Comparison of ENCODE assay signal across 30 mouse cellular contexts in genomic region chr5:69507045-69507444, GRCm38 (mm10). TPM values are rescaled to one million over a fixed set of nuclear protein-coding genes. Genes with fewer than 3 reads are reported as not detected.
"Had no signal": no experiment of that assay in that cellular context is flagged by ENCODE, and none has a peak within 500 bp of the region (broad histone marks: within the 10 kb centered on the region; RNA-seq: fewer than 3 reads in every experiment).

No protein-coding gene starts in this region.

- H3K4me1 ChIP-seq: heart, embryonic 10.5 days; heart, embryonic 13.5 days; heart, embryonic 15.5 days; hindbrain, embryonic 13.5 days; hindbrain, embryonic 15.5 days; kidney, embryonic 15.5 days; limb, embryonic 13.5 days; limb, embryonic 15.5 days; liver, embryonic 12.5 days had no signal

- H3K27ac ChIP-seq: gastrocnemius, adult 2 months; heart, embryonic 10.5 days; heart, embryonic 13.5 days; heart, embryonic 15.5 days; hindbrain, embryonic 13.5 days; hindbrain, embryonic 15.5 days; hindbrain, postnatal 0 days; kidney, embryonic 15.5 days; kidney, postnatal 0 days; limb, embryonic 13.5 days; limb, embryonic 15.5 days; liver, embryonic 12.5 days; liver, embryonic 14.5 days had no signal

- H3K9ac ChIP-seq: heart, embryonic 13.5 days; heart, embryonic 15.5 days; hindbrain, embryonic 13.5 days; hindbrain, embryonic 15.5 days; kidney, embryonic 15.5 days; limb, embryonic 13.5 days; limb, embryonic 15.5 days; liver, embryonic 12.5 days; liver, embryonic 14.5 days had no signal

- H3K9me3 ChIP-seq: heart, embryonic 10.5 days; heart, embryonic 13.5 days; heart, embryonic 15.5 days; hindbrain, embryonic 13.5 days; hindbrain, embryonic 15.5 days; kidney, embryonic 15.5 days; limb, embryonic 13.5 days; limb, embryonic 15.5 days; liver, embryonic 12.5 days had no signal

- H3K36me3 ChIP-seq: heart, embryonic 10.5 days; heart, embryonic 13.5 days; heart, embryonic 15.5 days; hindbrain, embryonic 13.5 days; hindbrain, embryonic 15.5 days; kidney, embryonic 15.5 days; limb, embryonic 13.5 days; limb, embryonic 15.5 days; liver, embryonic 12.5 days had no signal

- H3K27me3 ChIP-seq: heart, embryonic 13.5 days; heart, embryonic 15.5 days; hindbrain, embryonic 13.5 days; hindbrain, embryonic 15.5 days; kidney, embryonic 15.5 days; limb, embryonic 13.5 days; limb, embryonic 15.5 days; liver, embryonic 12.5 days had no signal

- H3K4me2 ChIP-seq: heart, embryonic 13.5 days; heart, embryonic 15.5 days; hindbrain, embryonic 13.5 days; hindbrain, embryonic 15.5 days; kidney, embryonic 15.5 days; limb, embryonic 13.5 days; limb, embryonic 15.5 days; liver, embryonic 12.5 days had no signal

- H3K4me3 ChIP-seq: gastrocnemius, adult 2 months; heart, embryonic 10.5 days; heart, embryonic 13.5 days; heart, embryonic 15.5 days; hindbrain, embryonic 13.5 days; hindbrain, embryonic 15.5 days; kidney, embryonic 15.5 days; limb, embryonic 13.5 days; limb, embryonic 15.5 days; liver, embryonic 12.5 days had no signal

- DNase-seq: gastrocnemius, adult 2 months; gastrocnemius, postnatal 10 days; gastrocnemius, postnatal 25 days; heart, adult 18-20 months; heart, postnatal 14 days; heart, postnatal 36 days; kidney, adult 11 months; kidney, adult 2 months; kidney, adult 9 months; kidney, postnatal 14 days; kidney, postnatal 36 days; layer of hippocampus, adult 9-11 months; layer of hippocampus, postnatal 36 days; left cerebral cortex, postnatal 4 days had no signal

- ATAC-seq: hindbrain, postnatal 0 days; intestine, embryonic 16.5 days; liver, embryonic 12.5 days had no signal

RNA-seq across cellular contexts. Expression of gene Yipf7, which starts 35.4 kb away (rescaled TPM):
- polyA plus RNA-seq: hindbrain, embryonic 11.5 days; hindbrain, embryonic 13.5 days; hindbrain, embryonic 15.5 days; hindbrain, postnatal 0 days; intestine, embryonic 16.5 days; kidney, embryonic 15.5 days; kidney, postnatal 0 days; limb, embryonic 11.5 days; liver, adult 2 months; liver, embryonic 12.5 days; liver, embryonic 14.5 days had no signal
